8 mouse cellular contexts compared by ENCODE assay signal in genomic region chr11:101173631-101174388, GRCm38 (mm10). TPM values are rescaled to one million over a fixed set of nuclear protein-coding genes. Genes with fewer than 3 reads are reported as not detected.
DNase-seq lines count a peak whose midpoint lies in the region; ATAC-seq and TF ChIP-seq lines count a peak whose summit lies in the region.

No protein-coding gene starts in this region.

- no peaks in the 10 kb centered on the region for H3K36me3 ChIP-seq in G1E (replicated peaks)
- H3K36me3 ChIP-seq in forebrain, embryonic 13.5 days (ENCODE audit: poor library complexity, severe bottlenecking), result no peaks in the 10 kb centered on the region

- 0 out of 2 replicates have a peak, but pooled peaks cover 2% of the 10 kb centered on the region for H3K9me3 ChIP-seq in G1E (replicated peaks)
- H3K9me3 ChIP-seq in forebrain, embryonic 13.5 days (replicated peaks), result no peaks in the 10 kb centered on the region

- H3K9ac ChIP-seq in forebrain, embryonic 13.5 days, result peak overlapping the region; percentile 51

- H3K27me3 ChIP-seq in G1E (ENCODE audit: insufficient read depth, low read length), result peaks cover 85% of the 10 kb centered on the region
- H3K27me3 ChIP-seq in forebrain, embryonic 13.5 days, result peaks cover 77% of the 10 kb centered on the region

- ATAC-seq in G1E (ENCODE audit: extremely low read depth, insufficient number of reproducible peaks, low FRiP score, poor library complexity, severe bottlenecking), result no peak
- ATAC-seq in forebrain, embryonic 13.5 days, result peak; percentile 67

- 0 out of 2 replicates have a peak overlapping the region, but pooled peaks have one; percentile 27 for H3K27ac ChIP-seq in forebrain, embryonic 13.5 days

- peak overlapping the region; percentile 65; the same call in 1 of the 2 replicates for H3K4me3 ChIP-seq in G1E (ENCODE audit: low read depth, low read length)
- peak overlapping the region; percentile 30 for H3K4me3 ChIP-seq in forebrain, embryonic 13.5 days

- intact Hi-C loops in heart, postnatal 36 days (cut with DNase I), result loop anchor here (1.0 to 5.0 kb wide), 3 partner anchors 79 to 207 kb away; partner anchors contain the start of genes Coasy and Psmc3ip

- 1% methylated on average over 61 of the region's 61 CpGs for WGBS in forebrain, embryonic 13.5 days

- TF ChIP-seq CTCF in G1E (IDR thresholded peaks at IDR 0.05; ENCODE audit: low read depth, low read length), result peak; percentile 85

- peak overlapping the region; percentile 63 for H3K4me2 ChIP-seq in forebrain, embryonic 13.5 days

- peaks cover 63% of the 10 kb centered on the region for H3K4me1 ChIP-seq in G1E (ENCODE audit: insufficient read depth, low read depth, low read length)
- peaks cover 80% of the 10 kb centered on the region for H3K4me1 ChIP-seq in forebrain, embryonic 13.5 days

- DNase-seq in G1E (ENCODE audit: low spot score), result peak; percentile 50
- peak; percentile 54 for DNase-seq in c-Kit-positive CD71-positive TER-119-positive erythroid progenitor cells, embryonic 14.5 days (ENCODE audit: low spot score)
- DNase-seq in heart, postnatal 36 days, result peak; percentile 81 to 89
- peak; percentile 86 to 91 for DNase-seq in kidney, postnatal 4 days
- peak; percentile 78 for DNase-seq in lung, postnatal 14 days
- DNase-seq in ovary, postnatal 36 days (ENCODE audit: low spot score), result peak; percentile 83
- peak; percentile 83 for DNase-seq in urinary bladder, postnatal 14 days (ENCODE audit: low spot score)

RNA-seq across cellular contexts. Expression of gene Ccr10, which starts 1.4 kb away (rescaled TPM):
- not detected in 2 replicates for total RNA-seq in G1E (2014; fragmentation: Nextera tagmentation)
- not detected in 2 replicates for total RNA-seq in G1E (2017)
- polyA plus RNA-seq in G1E (2012), result not detected in 2 replicates
- polyA plus RNA-seq in forebrain, embryonic 13.5 days (2015; fragmentation: Nextera tagmentation; extraction: Ambion mirVana), result 0.10 TPM in 1 of 2 replicates, not detected in the other
- total RNA-seq in heart, postnatal 36 days (2021), result under 1 TPM in 1 of 2 experiments, not detected in 1; 0.24 TPM

RNA-seq across cellular contexts. Expression of gene Plekhh3, which starts 2.7 kb away (rescaled TPM):
- total RNA-seq in G1E (2014; fragmentation: Nextera tagmentation) (0.49 and 2.6 TPM in 2 replicates), G1E (2017) (1.5 and 1.9 TPM in 2 replicates)
- polyA plus RNA-seq in G1E (2012), result 3.8 and 4.8 TPM in 2 replicates
- polyA plus RNA-seq in forebrain, embryonic 13.5 days (2015; fragmentation: Nextera tagmentation; extraction: Ambion mirVana), result 4.5 and 6.4 TPM in 2 replicates
- 10 to 100 TPM; 25.0 to 27.7 TPM for total RNA-seq in heart, postnatal 36 days (2021)

RNA-seq across cellular contexts. Expression of gene Cntnap1, which starts 3.5 kb away (rescaled TPM):
- total RNA-seq in G1E (2014; fragmentation: Nextera tagmentation) (not detected in 2 replicates), G1E (2017) (under 0.01 and 0.06 TPM in 2 replicates)
- 0.02 and 0.08 TPM in 2 replicates for polyA plus RNA-seq in G1E (2012)
- polyA plus RNA-seq in forebrain, embryonic 13.5 days (2015; fragmentation: Nextera tagmentation; extraction: Ambion mirVana), result 0.36 and 0.42 TPM in 2 replicates
- total RNA-seq in heart, postnatal 36 days (2021), result 1 to 10 TPM; 1.5 to 1.7 TPM

RNA-seq across cellular contexts. Expression of gene Tubg2, which starts 18.1 kb away (rescaled TPM):
- total RNA-seq in G1E (2014; fragmentation: Nextera tagmentation), result not detected in 2 replicates
- total RNA-seq in G1E (2017), result not detected in 2 replicates
- not detected in 2 replicates for polyA plus RNA-seq in G1E (2012)
- polyA plus RNA-seq in forebrain, embryonic 13.5 days (2015; fragmentation: Nextera tagmentation; extraction: Ambion mirVana), result 14.6 and 16.4 TPM in 2 replicates
- total RNA-seq in heart, postnatal 36 days (2021), result 1 to 10 TPM; 3.7 to 3.9 TPM

RNA-seq across cellular contexts. Expression of gene Ezh1, which starts 52.5 kb away (rescaled TPM):
- total RNA-seq in G1E (2014; fragmentation: Nextera tagmentation), result 46.1 and 55.9 TPM in 2 replicates
- 23.9 and 25.4 TPM in 2 replicates for total RNA-seq in G1E (2017)
- 2.0 and 4.2 TPM in 2 replicates for polyA plus RNA-seq in G1E (2012)
- polyA plus RNA-seq in forebrain, embryonic 13.5 days (2015; fragmentation: Nextera tagmentation; extraction: Ambion mirVana), result 12.1 and 13.8 TPM in 2 replicates
- 10 to 100 TPM; 34.8 to 36.7 TPM for total RNA-seq in heart, postnatal 36 days (2021)

Comparison
In these comparisons a context has a peak if more than half of its experiments do, and no peak if none do; other contexts are left out.
1. RNA of gene Plekhh3, which starts 2.7 kb away (total RNA-seq): 25.0 to 27.7 TPM in heart, postnatal 36 days; 0.49 to 2.6 TPM in G1E; every median in the first group is over 4 times any median in the second.
2. Peak in every context shown above with its lines, with median percentiles within 50 percentile points of each other: DNase-seq.